Comparison of ENCODE assay signal across 10 mouse cellular contexts in the genomic region with DNA sequence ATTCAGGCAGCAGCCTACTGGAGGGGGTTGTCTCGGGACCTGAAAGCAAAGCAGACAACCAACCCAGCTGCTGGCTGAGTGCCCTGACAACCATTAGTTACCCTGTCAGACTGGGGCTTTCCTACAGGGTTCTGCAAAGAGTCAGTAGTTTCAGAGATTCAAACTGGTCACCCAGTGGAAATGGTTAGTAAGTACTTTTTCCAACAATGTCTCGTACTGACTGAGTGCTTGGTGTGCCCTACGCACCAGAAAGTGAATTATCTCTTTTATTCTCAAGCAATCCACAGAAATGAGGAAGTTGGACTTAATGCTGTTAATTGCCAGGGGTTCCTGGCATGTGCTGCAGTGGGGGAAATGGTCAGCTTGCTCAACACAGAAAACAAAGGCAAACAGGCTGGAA. TPM values are rescaled to one million over a fixed set of nuclear protein-coding genes. Genes with fewer than 3 reads are reported as not detected.
DNase-seq lines count a peak whose midpoint lies in the region; ATAC-seq and TF ChIP-seq lines count a peak whose summit lies in the region.
"Had no signal": no experiment of that assay in that cellular context is flagged by ENCODE, and none has a peak within 500 bp of the region (broad histone marks: within the 10 kb centered on the region; RNA-seq: fewer than 3 reads in every experiment).

No protein-coding gene starts in this region.

- no peak overlapping the region for H3K27ac ChIP-seq in hindbrain, embryonic 14.5 days
- H3K27ac ChIP-seq in hindbrain, embryonic 10.5 days: no peak overlapping the region
- H3K27ac ChIP-seq in thymus, adult 2 months (ENCODE audit: control insufficient read depth, insufficient read depth, low read length): no peak overlapping the region
- H3K27ac ChIP-seq in intestine, embryonic 15.5 days: no peak overlapping the region
- H3K27ac ChIP-seq in limb, embryonic 10.5 days: no peak overlapping the region
- H3K27ac ChIP-seq: limb, embryonic 13.5 days had no signal

- peak; percentile 57 for DNase-seq in hindbrain, embryonic 14.5 days (ENCODE audit: low spot score)
- DNase-seq in hindbrain, embryonic 10.5 days (ENCODE audit: low spot score): no peak
- DNase-seq in thymus, adult 2 months: peak; percentile 11
- DNase-seq in thymus, adult 18-20 months: no peak
- DNase-seq in thymus, postnatal 25 days: peak; percentile 18
- DNase-seq in limb, embryonic 10.5 days (ENCODE audit: low spot score): no peak
- DNase-seq in layer of hippocampus, adult 11-12 months (ENCODE audit: low spot score): no peak
- DNase-seq: right cerebral cortex, postnatal 25 days had no signal

- H3K9me3 ChIP-seq in hindbrain, embryonic 14.5 days (ENCODE audit: control insufficient read depth, low read length): no peaks in the 10 kb centered on the region
- no peaks in the 10 kb centered on the region for H3K9me3 ChIP-seq in hindbrain, embryonic 10.5 days
- H3K9me3 ChIP-seq in intestine, embryonic 15.5 days: no peaks in the 10 kb centered on the region
- H3K9me3 ChIP-seq in limb, embryonic 10.5 days (replicated peaks): no peaks in the 10 kb centered on the region
- H3K9me3 ChIP-seq: limb, embryonic 13.5 days had no signal

- ATAC-seq in hindbrain, embryonic 14.5 days (ENCODE audit: low FRiP score): peak; percentile 48; the same call in 1 of the 2 replicates
- ATAC-seq in intestine, embryonic 15.5 days: 0 out of 2 replicates have a peak, but pooled peaks have one; percentile 32

- H3K36me3 ChIP-seq in hindbrain, embryonic 14.5 days (replicated peaks; ENCODE audit: control insufficient read depth, insufficient read depth): no peaks in the 10 kb centered on the region
- no peaks in the 10 kb centered on the region for H3K36me3 ChIP-seq in hindbrain, embryonic 10.5 days
- no peaks in the 10 kb centered on the region for H3K36me3 ChIP-seq in thymus, adult 2 months (ENCODE audit: control insufficient read depth, insufficient read depth, low read length)
- no peaks in the 10 kb centered on the region for H3K36me3 ChIP-seq in intestine, embryonic 15.5 days
- H3K36me3 ChIP-seq in limb, embryonic 10.5 days: no peaks in the 10 kb centered on the region
- H3K36me3 ChIP-seq: limb, embryonic 13.5 days had no signal

- H3K9ac ChIP-seq in hindbrain, embryonic 14.5 days: no peak overlapping the region
- no peak overlapping the region for H3K9ac ChIP-seq in intestine, embryonic 15.5 days
- H3K9ac ChIP-seq: limb, embryonic 13.5 days had no signal

- TF ChIP-seq CTCF in thymus, adult 2 months (IDR thresholded peaks at IDR 0.05; ENCODE audit: borderline replicate concordance, control insufficient read depth, extremely low read depth, insufficient read depth, low read length, poor library complexity): no peak

- peaks cover 5% of the 10 kb centered on the region; the same call in 1 of the 2 replicates for H3K4me1 ChIP-seq in hindbrain, embryonic 14.5 days (replicated peaks; ENCODE audit: control insufficient read depth, insufficient read depth, low read length)
- H3K4me1 ChIP-seq in hindbrain, embryonic 10.5 days (replicated peaks): peaks cover 12% of the 10 kb centered on the region
- H3K4me1 ChIP-seq in thymus, adult 2 months (replicated peaks; ENCODE audit: control insufficient read depth, insufficient read depth, low read length): peaks cover 5% of the 10 kb centered on the region; the same call in 1 of the 2 replicates
- peaks cover 16% of the 10 kb centered on the region; the same call in 1 of the 2 replicates for H3K4me1 ChIP-seq in intestine, embryonic 15.5 days (replicated peaks)
- 0 out of 2 replicates have a peak, but pooled peaks cover 13% of the 10 kb centered on the region for H3K4me1 ChIP-seq in limb, embryonic 10.5 days

- H3K27me3 ChIP-seq in hindbrain, embryonic 14.5 days (ENCODE audit: control insufficient read depth, insufficient read depth, low read length): no peaks in the 10 kb centered on the region
- H3K27me3 ChIP-seq in hindbrain, embryonic 10.5 days (ENCODE audit: insufficient read depth, poor library complexity, severe bottlenecking): no peaks in the 10 kb centered on the region
- H3K27me3 ChIP-seq in thymus, adult 2 months (ENCODE audit: control insufficient read depth, insufficient read depth, low read length): no peaks in the 10 kb centered on the region
- no peaks in the 10 kb centered on the region for H3K27me3 ChIP-seq in intestine, embryonic 15.5 days (replicated peaks)
- no peaks in the 10 kb centered on the region for H3K27me3 ChIP-seq in limb, embryonic 10.5 days (ENCODE audit: low read depth, poor library complexity, severe bottlenecking)
- H3K27me3 ChIP-seq: limb, embryonic 13.5 days had no signal

- 56% methylated on average over 3 of the region's 3 CpGs for WGBS in hindbrain, embryonic 14.5 days
- 74% methylated on average over 3 of the region's 3 CpGs for WGBS in hindbrain, embryonic 10.5 days
- 30% methylated on average over 3 of the region's 3 CpGs for WGBS in thymus, adult 2 months
- 29% methylated on average over 3 of the region's 3 CpGs for WGBS in intestine, embryonic 15.5 days
- 57% methylated on average over 3 of the region's 3 CpGs for WGBS in limb, embryonic 10.5 days

- no peak overlapping the region for H3K4me3 ChIP-seq in hindbrain, embryonic 14.5 days (replicated peaks; ENCODE audit: low read length)
- H3K4me3 ChIP-seq in hindbrain, embryonic 10.5 days: no peak overlapping the region
- H3K4me3 ChIP-seq in thymus, adult 2 months (ENCODE audit: control insufficient read depth, insufficient read depth, low read length): no peak overlapping the region
- H3K4me3 ChIP-seq in intestine, embryonic 15.5 days (replicated peaks): no peak overlapping the region
- no peak overlapping the region for H3K4me3 ChIP-seq in limb, embryonic 10.5 days
- H3K4me3 ChIP-seq: limb, embryonic 13.5 days had no signal

- TF ChIP-seq POLR2A in thymus, adult 2 months (IDR thresholded peaks at IDR 0.05; ENCODE audit: control insufficient read depth, extremely low read depth, insufficient read depth, low read length, poor library complexity): no peak

- H3K4me2 ChIP-seq in hindbrain, embryonic 14.5 days (replicated peaks): no peak overlapping the region
- H3K4me2 ChIP-seq in intestine, embryonic 15.5 days (replicated peaks): no peak overlapping the region
- H3K4me2 ChIP-seq: limb, embryonic 13.5 days had no signal

RNA-seq across cellular contexts. Expression of a gene that starts 10.2 kb away (rescaled TPM):
- polyA plus RNA-seq in hindbrain, embryonic 14.5 days (2014; fragmentation: Nextera tagmentation; extraction: Ambion mirVana): 14.5 and 17.9 TPM in 2 replicates
- polyA plus RNA-seq in hindbrain, embryonic 10.5 days (2016; fragmentation: Nextera tagmentation; extraction: Ambion mirVana): 18.9 and 26.1 TPM in 2 replicates
- 10.5 and 13.2 TPM in 2 replicates for polyA plus RNA-seq in thymus, adult 2 months (2012; rRNA removed)
- polyA plus RNA-seq in intestine, embryonic 15.5 days (2015; fragmentation: Nextera tagmentation; extraction: Ambion mirVana): 44.3 and 46.0 TPM in 2 replicates
- 20.8 and 24.6 TPM in 2 replicates for polyA plus RNA-seq in limb, embryonic 10.5 days (2016; fragmentation: Nextera tagmentation; extraction: Ambion mirVana)

RNA-seq across cellular contexts. Expression of a gene that starts 39.3 kb away (rescaled TPM):
- polyA plus RNA-seq in hindbrain, embryonic 14.5 days (2014; fragmentation: Nextera tagmentation; extraction: Ambion mirVana): not detected in 2 replicates
- 0.05 TPM in 1 of 2 replicates, not detected in the other for polyA plus RNA-seq in hindbrain, embryonic 10.5 days (2016; fragmentation: Nextera tagmentation; extraction: Ambion mirVana)
- 3.4 and 3.5 TPM in 2 replicates for polyA plus RNA-seq in thymus, adult 2 months (2012; rRNA removed)
- 0.05 and 0.14 TPM in 2 replicates for polyA plus RNA-seq in intestine, embryonic 15.5 days (2015; fragmentation: Nextera tagmentation; extraction: Ambion mirVana)
- polyA plus RNA-seq in limb, embryonic 10.5 days (2016; fragmentation: Nextera tagmentation; extraction: Ambion mirVana): 0.14 TPM in 1 of 2 replicates, not detected in the other

Comparison
In these comparisons a context has a peak if more than half of its experiments do, and no peak if none do; other contexts are left out.
1. DNase-seq: peak in hindbrain, embryonic 14.5 days (single experiment), thymus, adult 2 months (single experiment) and thymus, postnatal 25 days (single experiment); none in hindbrain, embryonic 10.5 days (single experiment), thymus, adult 18-20 months (0 of 2), limb, embryonic 10.5 days (single experiment) and layer of hippocampus, adult 11-12 months (single experiment).